Comparison of ENCODE assay signal across 26 mouse cellular contexts in genomic region chr14:61836965-61837364, GRCm38 (mm10).
A peak's percentile ranks its signal among the peaks of the same experiment; 100 is the strongest.
DNase-seq lines count a peak whose midpoint lies in the region; ATAC-seq lines count a peak whose summit lies in the region.
"Had no signal": no experiment of that assay in that cellular context is flagged by ENCODE, and none has a peak within 500 bp of the region (broad histone marks: within the 10 kb centered on the region; RNA-seq: fewer than 3 reads in every experiment).

No protein-coding gene starts in this region.

- no peak for DNase-seq in kidney, postnatal 14 days
- DNase-seq in limb, embryonic 11.5 days (ENCODE audit: low spot score): no peak
- DNase-seq in adrenal gland, postnatal 36 days: no peak
- DNase-seq: adrenal gland, postnatal 25 days; cerebellum, adult 2 months; cerebellum, postnatal 14 days; gastrocnemius, postnatal 14 days; heart, postnatal 36 days; kidney, adult 8-10 months; kidney, postnatal 25 days; liver, postnatal 0 days; retina, postnatal 1 day; right cerebral cortex, postnatal 14 days; thymus, postnatal 4 days had no signal

- 0 out of 2 replicates have a peak, but pooled peaks cover 4% of the 10 kb centered on the region for H3K9me3 ChIP-seq in kidney, embryonic 15.5 days (replicated peaks)
- H3K9me3 ChIP-seq in neural tube, embryonic 13.5 days: no peaks in the 10 kb centered on the region
- no peaks in the 10 kb centered on the region for H3K9me3 ChIP-seq in neural tube, embryonic 15.5 days (replicated peaks)
- H3K9me3 ChIP-seq in limb, embryonic 11.5 days (ENCODE audit: control insufficient read depth, low read length): no peaks in the 10 kb centered on the region
- H3K9me3 ChIP-seq: heart, embryonic 10.5 days; heart, embryonic 15.5 days; hindbrain, embryonic 12.5 days; intestine, embryonic 15.5 days; liver, embryonic 12.5 days; midbrain, embryonic 12.5 days had no signal

- 56% methylated on average over 4 of the region's 4 CpGs for WGBS in kidney, embryonic 15.5 days
- 57% methylated on average over 4 of the region's 4 CpGs for WGBS in neural tube, embryonic 13.5 days
- 67% methylated on average over 4 of the region's 4 CpGs for WGBS in neural tube, embryonic 15.5 days
- 75% methylated on average over 4 of the region's 4 CpGs for WGBS in limb, embryonic 11.5 days

- H3K27me3 ChIP-seq in kidney, embryonic 15.5 days: no peaks in the 10 kb centered on the region
- H3K27me3 ChIP-seq in neural tube, embryonic 13.5 days: no peaks in the 10 kb centered on the region
- no peaks in the 10 kb centered on the region for H3K27me3 ChIP-seq in neural tube, embryonic 15.5 days (replicated peaks)
- H3K27me3 ChIP-seq in limb, embryonic 11.5 days (ENCODE audit: control insufficient read depth, insufficient read depth, low read length): no peaks in the 10 kb centered on the region
- H3K27me3 ChIP-seq: heart, embryonic 15.5 days; hindbrain, embryonic 12.5 days; intestine, embryonic 15.5 days; liver, embryonic 12.5 days; midbrain, embryonic 12.5 days had no signal

- no peak overlapping the region for H3K4me2 ChIP-seq in kidney, embryonic 15.5 days
- no peak overlapping the region for H3K4me2 ChIP-seq in neural tube, embryonic 13.5 days
- no peak overlapping the region for H3K4me2 ChIP-seq in neural tube, embryonic 15.5 days
- H3K4me2 ChIP-seq in limb, embryonic 11.5 days (ENCODE audit: low read depth, severe bottlenecking): no peak overlapping the region
- H3K4me2 ChIP-seq: heart, embryonic 15.5 days; hindbrain, embryonic 12.5 days; intestine, embryonic 15.5 days; liver, embryonic 12.5 days; midbrain, embryonic 12.5 days had no signal

- H3K36me3 ChIP-seq in kidney, embryonic 15.5 days: no peaks in the 10 kb centered on the region
- no peaks in the 10 kb centered on the region for H3K36me3 ChIP-seq in neural tube, embryonic 13.5 days
- no peaks in the 10 kb centered on the region for H3K36me3 ChIP-seq in neural tube, embryonic 15.5 days
- H3K36me3 ChIP-seq in limb, embryonic 11.5 days (ENCODE audit: control insufficient read depth, insufficient read depth, low read length): no peaks in the 10 kb centered on the region
- H3K36me3 ChIP-seq: heart, embryonic 10.5 days; heart, embryonic 15.5 days; hindbrain, embryonic 12.5 days; intestine, embryonic 15.5 days; liver, embryonic 12.5 days; midbrain, embryonic 12.5 days had no signal

- H3K9ac ChIP-seq in kidney, embryonic 15.5 days: no peak overlapping the region
- no peak overlapping the region for H3K9ac ChIP-seq in neural tube, embryonic 13.5 days
- H3K9ac ChIP-seq in neural tube, embryonic 15.5 days (replicated peaks): no peak overlapping the region
- no peak overlapping the region for H3K9ac ChIP-seq in limb, embryonic 11.5 days (ENCODE audit: low read length)
- H3K9ac ChIP-seq: heart, embryonic 15.5 days; hindbrain, embryonic 12.5 days; intestine, embryonic 15.5 days; liver, embryonic 12.5 days; liver, postnatal 0 days; midbrain, embryonic 12.5 days had no signal

- H3K4me3 ChIP-seq in kidney, embryonic 15.5 days (replicated peaks): no peak overlapping the region
- H3K4me3 ChIP-seq in neural tube, embryonic 13.5 days: no peak overlapping the region
- H3K4me3 ChIP-seq in neural tube, embryonic 15.5 days (replicated peaks): no peak overlapping the region
- no peak overlapping the region for H3K4me3 ChIP-seq in limb, embryonic 11.5 days (ENCODE audit: low read depth, low read length)
- H3K4me3 ChIP-seq: erythroblast, embryonic 14.5 days; heart, embryonic 10.5 days; heart, embryonic 15.5 days; hindbrain, embryonic 12.5 days; intestine, embryonic 15.5 days; liver, embryonic 12.5 days; midbrain, embryonic 12.5 days; myocyte had no signal

- peaks cover 25% of the 10 kb centered on the region for H3K4me1 ChIP-seq in kidney, embryonic 15.5 days
- peaks cover 17% of the 10 kb centered on the region for H3K4me1 ChIP-seq in neural tube, embryonic 13.5 days (replicated peaks)
- H3K4me1 ChIP-seq in neural tube, embryonic 15.5 days: peaks cover 2% of the 10 kb centered on the region; the same call in 1 of the 2 replicates
- peaks cover 14% of the 10 kb centered on the region; the same call in 1 of the 2 replicates for H3K4me1 ChIP-seq in limb, embryonic 11.5 days (ENCODE audit: control insufficient read depth, insufficient read depth, low read length)
- H3K4me1 ChIP-seq: heart, embryonic 10.5 days; hindbrain, embryonic 12.5 days; midbrain, embryonic 12.5 days had no signal

- peak overlapping the region; percentile 24; the same call in 1 of the 2 replicates for H3K27ac ChIP-seq in kidney, embryonic 15.5 days
- H3K27ac ChIP-seq in neural tube, embryonic 13.5 days (replicated peaks): 0 out of 2 replicates have a peak overlapping the region, but pooled peaks have one; percentile 9
- H3K27ac ChIP-seq in neural tube, embryonic 15.5 days (replicated peaks): no peak overlapping the region
- H3K27ac ChIP-seq in limb, embryonic 11.5 days (replicated peaks; ENCODE audit: low read depth, low read length): peak overlapping the region; percentile 21; the same call in 1 of the 2 replicates
- H3K27ac ChIP-seq: heart, embryonic 10.5 days; heart, embryonic 15.5 days; hindbrain, embryonic 12.5 days; hindbrain, postnatal 0 days; intestine, embryonic 15.5 days; liver, embryonic 12.5 days; midbrain, embryonic 12.5 days had no signal

- no peak for ATAC-seq in kidney, embryonic 15.5 days (replicated peaks; ENCODE audit: low FRiP score)
- no peak for ATAC-seq in neural tube, embryonic 13.5 days (ENCODE audit: low read depth)
- ATAC-seq in neural tube, embryonic 15.5 days (ENCODE audit: low FRiP score): no peak
- ATAC-seq in limb, embryonic 11.5 days (ENCODE audit: insufficient number of reproducible peaks, low FRiP score, low TSS enrichment, low read depth): no peak
- ATAC-seq: hindbrain, postnatal 0 days; intestine, embryonic 15.5 days; liver, embryonic 12.5 days; liver, postnatal 0 days had no signal
